Mouse (Mus musculus): ENCODE measurements around the gene Casp9. TPM values are rescaled to one million over a fixed set of nuclear protein-coding genes. Genes with fewer than 3 reads are reported as not detected.
A peak's percentile ranks its signal among the peaks of the same experiment; 100 is the strongest.

Gene Casp9
- polyA plus RNA-seq, 1 experiment from 2014 or later: 16.9 TPM

DNA sequence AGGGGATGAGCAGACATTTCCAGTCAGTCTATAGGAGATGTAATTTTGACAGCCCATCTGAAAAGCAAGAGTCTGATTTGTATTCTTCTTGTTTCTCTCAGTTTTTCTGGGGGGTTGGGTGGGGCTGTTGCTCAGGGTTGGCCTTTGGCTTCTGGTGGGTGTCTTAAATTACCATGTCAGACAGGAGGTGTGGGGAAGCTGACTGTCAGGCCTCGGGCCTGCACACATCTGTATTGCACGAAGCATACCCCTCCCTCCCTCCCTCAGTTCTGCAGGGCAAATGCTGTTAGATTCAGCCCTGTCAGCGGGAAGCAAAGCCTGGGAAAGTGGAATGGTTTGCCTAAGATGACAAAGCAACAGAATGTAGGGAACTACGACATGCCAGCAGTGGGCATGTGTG is 3.5 kb downstream of the Casp9 start:
- Histone ChIP-seq H3K27ac (replicated peaks) (no peak overlapping the region), H3K36me3 (peaks cover 7% of the 10 kb centered on the region; the same call in 1 of the 2 replicates), H3K4me3 (replicated peaks) (no peak overlapping the region), H3K27me3 (no peaks in the 10 kb centered on the region), H3K9ac (no peak overlapping the region), H3K4me2 (replicated peaks) (no peak overlapping the region), H3K9me3 (replicated peaks) (no peaks in the 10 kb centered on the region), H3K4me1 (peaks cover 22% of the 10 kb centered on the region)
- 71% methylated on average over 4 of the region's 4 CpGs for WGBS
- no peak for ATAC-seq (ENCODE audit: insufficient number of reproducible peaks, low FRiP score, low TSS enrichment, low read depth)

GRCm38 (mm10) chr4:141797545-141797944 is 4.1 kb downstream of the Casp9 start:
- 83% methylated on average over 5 of the region's 5 CpGs for WGBS
- ATAC-seq (ENCODE audit: insufficient number of reproducible peaks, low FRiP score, low TSS enrichment, low read depth): no peak
- H3K4me1 ChIP-seq: peaks cover 22% of the 10 kb centered on the region
- H3K27me3 ChIP-seq: no peaks in the 10 kb centered on the region
- no peak overlapping the region for H3K9ac ChIP-seq
- H3K27ac ChIP-seq (replicated peaks): no peak overlapping the region
- H3K4me3 ChIP-seq (replicated peaks): no peak overlapping the region
- no peak overlapping the region for H3K4me2 ChIP-seq (replicated peaks)
- H3K9me3 ChIP-seq (replicated peaks): no peaks in the 10 kb centered on the region
- H3K36me3 ChIP-seq: peaks cover 7% of the 10 kb centered on the region; the same call in 1 of the 2 replicates

GRCm38 (mm10) chr4:141804105-141804504 is 10.7 kb downstream of the Casp9 start:
- H3K4me1 ChIP-seq: no peaks in the 10 kb centered on the region
- peaks cover 52% of the 10 kb centered on the region for H3K36me3 ChIP-seq
- 88% methylated on average over 4 of the region's 4 CpGs for WGBS

DNA sequence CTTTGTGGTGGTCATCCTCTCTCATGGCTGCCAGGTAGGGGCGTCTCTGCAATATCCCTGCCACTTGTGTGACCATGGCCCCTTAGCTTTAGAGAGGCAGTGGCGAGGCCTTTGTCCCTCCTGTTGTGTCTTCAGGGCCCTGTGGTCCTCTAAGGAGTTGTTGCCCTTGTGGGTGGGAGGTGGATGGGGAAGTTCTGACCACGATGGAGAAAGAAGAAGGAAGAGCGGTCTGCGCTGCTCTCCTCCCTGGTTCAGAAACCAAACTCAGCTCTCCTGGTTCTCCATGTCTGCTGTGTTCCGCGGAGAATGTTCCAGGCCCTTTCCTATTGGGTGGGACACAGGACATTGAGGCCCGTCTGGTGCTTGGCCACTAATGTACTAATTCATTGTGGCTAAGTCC is 12.5 kb downstream of the Casp9 start:
- no peak overlapping the region for H3K27ac ChIP-seq (replicated peaks)
- no peaks in the 10 kb centered on the region for H3K4me1 ChIP-seq
- H3K4me2 ChIP-seq (replicated peaks): no peak overlapping the region
- no peak for ATAC-seq (ENCODE audit: insufficient number of reproducible peaks, low FRiP score, low TSS enrichment, low read depth)
- no peak overlapping the region for H3K9ac ChIP-seq
- H3K4me3 ChIP-seq (replicated peaks): no peak overlapping the region
- no peaks in the 10 kb centered on the region for H3K27me3 ChIP-seq
- 94% methylated on average over 8 of the region's 8 CpGs for WGBS
- H3K36me3 ChIP-seq: peaks cover 70% of the 10 kb centered on the region
- no peaks in the 10 kb centered on the region for H3K9me3 ChIP-seq (replicated peaks)

More at GRCm38 (mm10) chr4:141804105-141804504, 10.7 kb downstream of the Casp9 start:
- Histone ChIP-seq H3K9ac (no peak overlapping the region), H3K4me3 (replicated peaks) (no peak overlapping the region), H3K4me2 (replicated peaks) (no peak overlapping the region), H3K9me3 (replicated peaks) (no peaks in the 10 kb centered on the region), H3K27me3 (no peaks in the 10 kb centered on the region), H3K27ac (replicated peaks) (no peak overlapping the region)
- no peak for ATAC-seq (ENCODE audit: insufficient number of reproducible peaks, low FRiP score, low TSS enrichment, low read depth)

DNA sequence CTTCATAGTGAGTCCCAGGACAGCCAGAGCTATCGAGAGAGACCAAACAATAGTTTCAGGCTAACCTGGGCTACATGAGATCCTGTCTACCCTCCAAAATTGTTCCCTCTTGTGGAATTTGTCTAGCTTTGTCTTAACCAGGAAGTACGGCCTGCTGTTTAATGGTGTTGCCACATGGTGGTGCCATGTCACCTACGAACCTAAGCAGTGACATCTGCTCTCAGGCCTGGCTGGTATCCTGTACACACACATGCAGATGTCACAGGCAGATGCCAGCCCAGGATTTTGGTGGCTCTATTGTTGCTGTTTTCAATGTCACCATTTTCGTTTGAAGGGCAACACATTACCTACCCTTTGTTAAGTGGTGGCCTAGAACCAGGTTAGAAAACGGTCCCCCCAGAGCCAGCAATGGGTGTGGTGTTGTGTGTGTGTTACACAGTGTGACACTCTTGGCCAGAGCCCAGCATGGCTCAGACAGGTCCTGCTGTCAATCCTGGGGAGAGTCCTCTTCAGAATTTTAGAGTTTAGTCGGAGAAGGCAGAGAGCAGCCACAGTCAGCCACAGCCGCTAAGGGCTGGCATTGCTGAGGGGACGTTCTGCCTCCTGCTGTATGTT is 16.5 kb downstream of the Casp9 start:
- Histone ChIP-seq H3K36me3 (peaks cover 86% of the 10 kb centered on the region), H3K9ac (no peak overlapping the region)

GRCm38 (mm10) chr4:141810975-141811374 is 17.6 kb downstream of the Casp9 start:
- H3K27me3 ChIP-seq: no peaks in the 10 kb centered on the region
- H3K4me1 ChIP-seq: no peaks in the 10 kb centered on the region
- no peak overlapping the region for H3K9ac ChIP-seq
- H3K4me2 ChIP-seq (replicated peaks): no peak overlapping the region
- no peak for ATAC-seq (ENCODE audit: insufficient number of reproducible peaks, low FRiP score, low TSS enrichment, low read depth)
- 90% methylated on average over 2 of the region's 2 CpGs for WGBS
- H3K36me3 ChIP-seq: peaks cover 79% of the 10 kb centered on the region
- no peak overlapping the region for H3K4me3 ChIP-seq (replicated peaks)
- H3K9me3 ChIP-seq (replicated peaks): no peaks in the 10 kb centered on the region
- H3K27ac ChIP-seq (replicated peaks): no peak overlapping the region

More for the DNA sequence above, 16.5 kb downstream of the Casp9 start:
- Histone ChIP-seq H3K27ac (replicated peaks) (no peak overlapping the region), H3K4me3 (replicated peaks) (no peak overlapping the region), H3K27me3 (no peaks in the 10 kb centered on the region), H3K9me3 (replicated peaks) (no peaks in the 10 kb centered on the region), H3K4me1 (no peaks in the 10 kb centered on the region), H3K4me2 (replicated peaks) (no peak overlapping the region)
- no peak for ATAC-seq (ENCODE audit: insufficient number of reproducible peaks, low FRiP score, low TSS enrichment, low read depth)
- WGBS: 76% methylated on average over 8 of the region's 8 CpGs

- H3K27me3 ChIP-seq: no peaks in the 10 kb centered on the region
- no peak overlapping the region for H3K4me2 ChIP-seq (replicated peaks)
- no peak for ATAC-seq (ENCODE audit: insufficient number of reproducible peaks, low FRiP score, low TSS enrichment, low read depth)
- H3K4me3 ChIP-seq (replicated peaks): no peak overlapping the region
- no peaks in the 10 kb centered on the region for H3K4me1 ChIP-seq
- peaks cover 75% of the 10 kb centered on the region for H3K36me3 ChIP-seq
- H3K9ac ChIP-seq: no peak overlapping the region
- WGBS: 91% methylated on average over 7 of the region's 7 CpGs
- H3K9me3 ChIP-seq (replicated peaks): no peaks in the 10 kb centered on the region
- H3K27ac ChIP-seq (replicated peaks): no peak overlapping the region
These were observed 18.0 kb downstream of the Casp9 start for GRCm38 (mm10) chr4:141811375-141811774.

GRCm38 (mm10) chr4:141816267-141816666 is 22.9 kb downstream of the Casp9 start:
- Histone ChIP-seq H3K4me1 (no peaks in the 10 kb centered on the region), H3K4me2 (replicated peaks) (no peak overlapping the region), H3K9ac (no peak overlapping the region), H3K4me3 (replicated peaks) (no peak overlapping the region), H3K36me3 (peaks cover 31% of the 10 kb centered on the region), H3K27ac (replicated peaks) (no peak overlapping the region), H3K27me3 (no peaks in the 10 kb centered on the region), H3K9me3 (replicated peaks) (no peaks in the 10 kb centered on the region)
- peak; percentile 12; the same call in 1 of the 2 replicates for ATAC-seq (ENCODE audit: insufficient number of reproducible peaks, low FRiP score, low TSS enrichment, low read depth)
- WGBS: 80% methylated on average over 7 of the region's 7 CpGs

DNA sequence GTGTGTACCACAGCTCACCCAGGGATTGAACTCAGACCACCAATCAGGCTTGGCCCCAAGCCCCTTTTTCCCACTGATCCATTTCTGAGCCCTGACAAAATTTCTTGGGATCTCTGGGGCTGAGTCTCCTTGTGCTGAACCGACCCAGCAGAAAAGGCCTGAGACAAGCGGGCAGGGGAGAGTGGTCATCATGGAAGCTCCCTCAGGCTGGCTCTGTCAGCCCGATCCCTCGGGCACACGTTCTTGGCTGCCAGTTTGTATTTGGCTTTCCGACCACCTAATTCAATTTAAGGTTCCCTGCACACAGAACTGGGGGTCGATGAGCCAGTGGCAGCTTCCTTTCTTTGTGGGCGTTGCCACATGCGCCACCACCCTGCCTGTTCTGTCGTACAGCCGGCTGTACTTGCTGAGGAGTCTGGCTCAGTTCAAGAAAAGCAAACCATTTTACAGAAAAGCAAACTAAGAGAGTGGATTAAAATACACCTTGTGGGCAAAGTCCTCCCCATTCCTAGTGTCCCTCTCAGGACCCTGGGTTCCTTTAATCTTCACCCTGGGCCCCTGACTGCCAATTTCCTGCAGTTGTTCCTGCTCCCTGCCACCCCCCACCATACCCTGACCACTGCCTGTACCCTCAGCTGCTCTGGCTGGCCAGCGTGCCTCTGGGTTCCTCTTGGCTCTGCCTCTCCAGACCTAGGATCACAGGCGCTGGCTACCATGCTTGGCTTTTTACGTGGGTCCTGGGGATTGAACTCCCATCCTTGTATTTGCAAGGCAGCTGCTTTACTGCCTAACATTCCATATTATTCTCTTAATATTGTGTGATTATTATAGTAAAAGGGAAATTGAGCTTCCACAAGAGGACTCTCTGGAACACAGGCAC is 23.6 kb downstream of the Casp9 start:
- no peak for ATAC-seq (ENCODE audit: insufficient number of reproducible peaks, low FRiP score, low TSS enrichment, low read depth)
- Histone ChIP-seq H3K27me3 (no peaks in the 10 kb centered on the region), H3K27ac (replicated peaks) (peak overlapping the region; percentile 34; the same call in 1 of the 2 replicates), H3K4me1 (no peaks in the 10 kb centered on the region), H3K9me3 (replicated peaks) (no peaks in the 10 kb centered on the region), H3K4me3 (replicated peaks) (no peak overlapping the region), H3K9ac (no peak overlapping the region), H3K4me2 (replicated peaks) (no peak overlapping the region), H3K36me3 (peaks cover 24% of the 10 kb centered on the region)
- 51% methylated on average over 14 of the region's 14 CpGs for WGBS

GRCm38 (mm10) chr4:141817706-141818105 is 24.3 kb downstream of the Casp9 start:
- no peak overlapping the region for H3K4me3 ChIP-seq (replicated peaks)
- H3K27me3 ChIP-seq: no peaks in the 10 kb centered on the region
- H3K4me2 ChIP-seq (replicated peaks): no peak overlapping the region
- H3K9me3 ChIP-seq (replicated peaks): no peaks in the 10 kb centered on the region
- H3K36me3 ChIP-seq: peaks cover 17% of the 10 kb centered on the region
- ATAC-seq (ENCODE audit: insufficient number of reproducible peaks, low FRiP score, low TSS enrichment, low read depth): no peak
- WGBS: 65% methylated on average over 10 of the region's 10 CpGs
- H3K4me1 ChIP-seq: no peaks in the 10 kb centered on the region
- no peak overlapping the region for H3K27ac ChIP-seq (replicated peaks)
- H3K9ac ChIP-seq: no peak overlapping the region

- no peak for ATAC-seq (ENCODE audit: insufficient number of reproducible peaks, low FRiP score, low TSS enrichment, low read depth)
- Histone ChIP-seq H3K9ac (no peak overlapping the region), H3K4me1 (no peaks in the 10 kb centered on the region), H3K4me2 (replicated peaks) (no peak overlapping the region), H3K9me3 (replicated peaks) (no peaks in the 10 kb centered on the region), H3K36me3 (peaks cover 6% of the 10 kb centered on the region; the same call in 1 of the 2 replicates), H3K27ac (replicated peaks) (no peak overlapping the region), H3K4me3 (replicated peaks) (no peak overlapping the region), H3K27me3 (no peaks in the 10 kb centered on the region)
- 82% methylated on average over 13 of the region's 13 CpGs for WGBS
These were observed 25.4 kb downstream of the Casp9 start for GRCm38 (mm10) chr4:141818861-141819260.

Measured in embryonic facial prominence, embryonic 15.5 days (tissue).